Mouse (Mus musculus) hindbrain, embryonic 15.5 days (tissue): Measurements from ENCODE around the gene Tspan5. TPM values are rescaled to one million over a fixed set of nuclear protein-coding genes. Genes with fewer than 3 reads are reported as not detected.

Experiments used
- ATAC-seq: fragments of 200-750 bp; cut with Nextera tagmentation; 2 replicates; pipeline ENCODE4 v1.8.0; 2017; ENCODE audit warnings: low read depth, moderate number of reproducible peaks, moderate TSS enrichment; ENCODE audit not compliant: low FRiP score
- H3K27ac ChIP-seq: fragments of 300-500 bp; sonication (generic); replicated peaks from 2 replicates; pipeline ENCODE4 v1.5.1; 2015; ENCODE audit warnings: mild to moderate bottlenecking, inconsistent platforms
- H3K27me3 ChIP-seq: fragments of 300-500 bp; sonication (generic); 2 replicates; pipeline ENCODE4 v1.6.1; 2015; ENCODE audit warnings: control low read depth, inconsistent platforms
- H3K36me3 ChIP-seq: fragments of 300-500 bp; sonication (generic); 2 replicates; pipeline ENCODE4 v1.6.1; 2015; ENCODE audit warnings: control low read depth, inconsistent platforms
- H3K4me1 ChIP-seq: fragments of 300-500 bp; sonication (generic); replicated peaks from 2 replicates; pipeline ENCODE4 v1.6.1; 2015; ENCODE audit warnings: control low read depth, inconsistent platforms
- H3K4me2 ChIP-seq: fragments of 300-500 bp; sonication (generic); 2 replicates; pipeline ENCODE4 v1.6.1; 2015; ENCODE audit warnings: moderate library complexity, mild to moderate bottlenecking, inconsistent platforms
- H3K4me3 ChIP-seq: fragments of 300-500 bp; sonication (generic); 2 replicates; pipeline ENCODE4 v1.5.1; 2015; ENCODE audit warnings: mild to moderate bottlenecking, inconsistent platforms
- H3K9ac ChIP-seq: fragments of 300-500 bp; sonication (generic); 2 replicates; pipeline ENCODE4 v1.6.1; 2015; ENCODE audit warnings: inconsistent platforms
- H3K9me3 ChIP-seq: fragments of 300-500 bp; sonication (generic); 2 replicates; pipeline ENCODE4 v1.6.1; 2016; ENCODE audit warnings: control low read depth, inconsistent platforms
- WGBS: fragments of 180-500 bp; shearing (Covaris S2); methylation state at CpG from one replicate; pipeline ENCODE4 v1.1.7; 2015; 5-methylcytosine and 5-hydroxymethylcytosine counted together
- polyA plus RNA-seq: library from polyadenylated mRNA; unstranded; fragments of >200 nt; fragmentation: Nextera tagmentation; extraction: Ambion mirVana; gene quantifications from 2 replicates; pipeline ENCODE4 v1.2.1, GENCODE M21; 2015

Tspan5 gene
- polyA plus RNA-seq, 1 experiment from 2014 or later, result 104 TPM

DNA sequence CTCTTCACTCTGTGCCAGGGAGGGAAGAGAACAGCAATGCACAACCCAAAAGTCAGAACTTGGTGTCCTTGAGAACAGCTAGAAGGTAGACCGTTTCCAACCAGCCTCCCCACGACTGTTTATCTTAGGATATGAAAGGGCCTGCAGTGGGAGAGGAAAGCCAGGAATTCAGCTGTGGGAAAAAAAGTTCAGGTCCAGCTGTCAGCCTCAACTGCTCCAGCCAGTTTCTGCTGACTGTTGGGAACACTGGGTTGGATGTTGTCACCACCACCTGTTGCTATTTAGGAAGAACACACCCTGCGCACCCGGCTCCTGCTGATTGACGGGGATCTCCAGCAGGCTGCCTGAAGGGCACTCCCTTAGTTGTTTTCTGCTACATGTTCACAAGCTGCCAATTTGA lies 19.8 kb upstream of the Tspan5 start:
- H3K27ac ChIP-seq, result no peak overlapping the region
- no peaks in the 10 kb centered on the region for H3K36me3 ChIP-seq
- H3K4me1 ChIP-seq, result no peaks in the 10 kb centered on the region
- WGBS, result 86% methylated on average over 5 of the region's 5 CpGs
- H3K9ac ChIP-seq, result no peak overlapping the region
- H3K9me3 ChIP-seq, result no peaks in the 10 kb centered on the region
- no peak for ATAC-seq
- H3K27me3 ChIP-seq, result no peaks in the 10 kb centered on the region
- H3K4me3 ChIP-seq, result no peak overlapping the region
- no peak overlapping the region for H3K4me2 ChIP-seq

DNA sequence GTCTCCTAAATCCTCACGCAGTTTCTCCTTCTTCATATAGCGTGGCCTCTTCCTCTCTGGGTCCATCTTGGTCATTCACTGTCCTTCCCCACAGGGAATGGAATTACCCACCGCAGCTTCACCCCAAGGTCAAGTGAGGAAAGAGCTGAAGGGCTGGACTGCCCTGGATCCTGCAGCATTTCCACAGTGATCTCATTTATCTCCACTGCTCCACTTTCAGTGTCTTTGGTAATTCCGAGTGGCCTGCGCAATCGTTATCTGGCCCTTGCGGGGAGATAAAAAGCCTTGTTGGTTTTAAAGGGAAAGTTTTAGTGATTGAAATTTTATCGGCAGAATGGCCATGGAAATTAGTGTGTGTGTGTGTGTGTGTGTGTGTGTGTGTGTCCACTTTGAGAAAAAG lies 14.4 kb upstream of the Tspan5 start:
- no peaks in the 10 kb centered on the region for H3K4me1 ChIP-seq
- no peaks in the 10 kb centered on the region for H3K36me3 ChIP-seq
- H3K27me3 ChIP-seq, result no peaks in the 10 kb centered on the region
- H3K9me3 ChIP-seq, result no peaks in the 10 kb centered on the region
- WGBS, result 87% methylated on average over 8 of the region's 8 CpGs
- H3K9ac ChIP-seq, result no peak overlapping the region
- H3K4me2 ChIP-seq, result no peak overlapping the region
- ATAC-seq, result no peak
- no peak overlapping the region for H3K4me3 ChIP-seq
- no peak overlapping the region for H3K27ac ChIP-seq

DNA sequence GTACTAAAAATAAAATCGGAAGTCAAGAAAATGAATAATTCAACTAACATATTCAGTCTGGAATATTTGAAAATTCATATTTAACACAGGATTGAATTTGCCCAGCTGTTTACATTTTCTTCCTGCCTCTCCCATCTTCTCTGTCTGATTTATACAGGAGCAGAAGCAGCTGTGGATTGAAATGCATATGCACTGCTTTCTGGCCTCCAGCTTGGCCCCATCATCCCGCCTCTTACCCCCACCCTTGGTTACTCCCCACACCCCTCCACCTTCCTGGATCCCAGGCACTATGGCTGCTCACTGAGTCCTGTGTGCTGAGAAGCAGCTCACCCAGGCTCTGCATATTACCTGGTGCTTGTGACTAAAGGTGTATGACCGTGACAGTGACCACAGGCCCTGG lies 13.2 kb upstream of the Tspan5 start:
- 87% methylated on average over 3 of the region's 3 CpGs for WGBS
- no peak for ATAC-seq
- Histone ChIP-seq H3K27ac (no peak overlapping the region), H3K9me3 (no peaks in the 10 kb centered on the region), H3K27me3 (no peaks in the 10 kb centered on the region), H3K4me3 (no peak overlapping the region), H3K9ac (no peak overlapping the region), H3K36me3 (no peaks in the 10 kb centered on the region), H3K4me1 (no peaks in the 10 kb centered on the region), H3K4me2 (no peak overlapping the region)

DNA sequence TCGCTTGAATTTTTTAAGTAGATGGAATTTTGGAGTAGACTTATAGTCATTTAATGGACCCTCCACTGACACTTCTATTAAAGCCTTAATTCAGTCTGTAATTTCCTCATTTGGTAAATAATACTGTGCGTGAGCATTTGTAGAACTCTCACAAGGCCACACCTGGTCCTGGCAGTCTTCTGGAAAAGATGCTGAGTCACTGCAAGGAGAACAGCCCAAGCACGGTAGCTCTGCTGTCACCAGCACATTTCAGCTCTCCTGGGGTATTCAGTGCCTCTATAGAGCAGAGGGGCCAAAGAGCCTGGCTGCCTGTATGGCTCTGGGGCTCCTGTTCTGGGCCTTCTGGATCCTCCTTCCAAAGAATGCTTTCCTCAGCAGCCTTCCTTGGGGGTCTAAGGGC lies 11.2 kb upstream of the Tspan5 start:
- no peak for ATAC-seq
- no peaks in the 10 kb centered on the region for H3K9me3 ChIP-seq
- no peak overlapping the region for H3K27ac ChIP-seq
- no peak overlapping the region for H3K4me3 ChIP-seq
- H3K4me2 ChIP-seq, result no peak overlapping the region
- no peaks in the 10 kb centered on the region for H3K36me3 ChIP-seq
- no peaks in the 10 kb centered on the region for H3K27me3 ChIP-seq
- H3K9ac ChIP-seq, result no peak overlapping the region
- no peaks in the 10 kb centered on the region for H3K4me1 ChIP-seq
- 72% methylated on average over 3 of the region's 3 CpGs for WGBS

DNA sequence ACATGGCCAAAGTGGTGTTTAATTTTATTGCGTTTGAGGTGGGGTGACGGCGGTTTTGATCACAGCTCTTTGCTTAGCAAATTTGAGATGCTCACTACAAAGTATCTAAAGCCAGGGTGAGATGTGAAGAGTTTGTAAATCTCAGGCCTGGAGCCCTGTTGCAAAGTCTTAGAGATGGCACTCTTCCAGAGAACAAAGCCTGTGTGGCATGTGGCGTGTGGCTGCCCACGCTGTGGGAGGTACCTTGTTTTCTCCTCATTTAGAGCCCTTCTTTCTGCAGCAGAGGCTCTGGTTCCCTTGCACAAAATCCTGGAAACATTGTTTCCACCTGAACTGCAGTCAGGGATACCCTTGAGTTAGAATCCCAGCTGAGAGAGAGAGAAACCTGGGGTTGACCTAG lies 6.2 kb upstream of the Tspan5 start:
- Histone ChIP-seq H3K4me3 (no peak overlapping the region), H3K27ac (no peak overlapping the region), H3K9ac (no peak overlapping the region), H3K36me3 (no peaks in the 10 kb centered on the region), H3K4me2 (no peak overlapping the region), H3K4me1 (no peaks in the 10 kb centered on the region), H3K27me3 (no peaks in the 10 kb centered on the region), H3K9me3 (no peaks in the 10 kb centered on the region)
- no peak for ATAC-seq
- WGBS, result 86% methylated on average over 5 of the region's 5 CpGs

DNA sequence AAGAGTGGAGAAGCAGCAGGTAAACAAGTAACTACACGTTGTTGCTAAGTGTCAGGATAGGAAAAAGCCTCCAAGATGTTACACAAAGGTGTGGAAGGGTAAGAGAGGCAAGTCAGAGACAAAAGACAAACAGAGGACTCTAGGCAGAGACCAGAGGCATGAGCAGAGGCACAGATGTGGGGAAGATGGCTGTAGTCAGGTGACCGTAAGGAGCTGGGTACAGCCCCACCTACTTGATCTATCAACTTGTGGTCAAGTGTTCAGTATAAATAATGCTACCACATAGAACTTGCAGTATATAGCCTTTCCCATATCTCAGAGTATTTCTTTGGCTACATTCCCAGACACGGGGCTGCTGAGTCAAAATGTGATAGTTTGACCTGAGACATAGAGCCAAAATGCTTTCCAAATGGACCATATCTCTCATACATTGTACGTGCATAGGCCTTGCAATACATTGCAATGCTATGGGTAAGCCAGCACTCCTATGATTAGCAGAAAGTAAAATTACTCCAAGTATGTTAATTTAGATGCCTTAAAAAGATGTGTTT lies 2.8 kb upstream of the Tspan5 start:
- H3K27ac ChIP-seq, result no peak overlapping the region
- no peaks in the 10 kb centered on the region for H3K27me3 ChIP-seq
- 84% methylated on average over 4 of the region's 4 CpGs for WGBS
- H3K4me2 ChIP-seq, result no peak overlapping the region
- peaks cover 13% of the 10 kb centered on the region for H3K4me1 ChIP-seq
- no peaks in the 10 kb centered on the region for H3K9me3 ChIP-seq
- H3K9ac ChIP-seq, result no peak overlapping the region
- H3K36me3 ChIP-seq, result no peaks in the 10 kb centered on the region
- ATAC-seq, result no peak
- H3K4me3 ChIP-seq, result no peak overlapping the region

DNA sequence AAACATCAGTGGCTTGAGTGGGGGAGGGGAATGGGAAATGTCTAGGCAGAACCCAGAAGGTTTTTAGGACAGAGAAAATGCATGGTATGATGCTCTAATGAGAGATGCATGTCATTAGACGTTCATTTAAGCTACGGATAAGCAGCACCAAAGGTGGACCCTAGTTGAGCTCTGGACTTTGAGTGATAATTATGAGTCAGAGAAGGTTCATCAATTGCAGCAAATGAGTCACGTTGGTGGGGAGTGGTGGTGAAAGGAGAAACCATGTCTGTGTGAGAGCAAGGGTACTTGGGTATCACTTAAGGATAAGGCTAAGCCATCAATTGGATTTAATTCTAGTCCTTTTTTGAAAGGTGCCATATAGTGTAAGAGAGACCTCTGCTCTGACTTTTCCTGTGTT lies 1.7 kb upstream of the Tspan5 start:
- ATAC-seq, result no peak
- Histone ChIP-seq H3K36me3 (no peaks in the 10 kb centered on the region), H3K9ac (no peak overlapping the region), H3K4me3 (no peak overlapping the region), H3K9me3 (no peaks in the 10 kb centered on the region), H3K27ac (no peak overlapping the region), H3K4me2 (no peak overlapping the region), H3K27me3 (no peaks in the 10 kb centered on the region), H3K4me1 (peaks cover 24% of the 10 kb centered on the region)
- 82% methylated on average over 3 of the region's 3 CpGs for WGBS

DNA sequence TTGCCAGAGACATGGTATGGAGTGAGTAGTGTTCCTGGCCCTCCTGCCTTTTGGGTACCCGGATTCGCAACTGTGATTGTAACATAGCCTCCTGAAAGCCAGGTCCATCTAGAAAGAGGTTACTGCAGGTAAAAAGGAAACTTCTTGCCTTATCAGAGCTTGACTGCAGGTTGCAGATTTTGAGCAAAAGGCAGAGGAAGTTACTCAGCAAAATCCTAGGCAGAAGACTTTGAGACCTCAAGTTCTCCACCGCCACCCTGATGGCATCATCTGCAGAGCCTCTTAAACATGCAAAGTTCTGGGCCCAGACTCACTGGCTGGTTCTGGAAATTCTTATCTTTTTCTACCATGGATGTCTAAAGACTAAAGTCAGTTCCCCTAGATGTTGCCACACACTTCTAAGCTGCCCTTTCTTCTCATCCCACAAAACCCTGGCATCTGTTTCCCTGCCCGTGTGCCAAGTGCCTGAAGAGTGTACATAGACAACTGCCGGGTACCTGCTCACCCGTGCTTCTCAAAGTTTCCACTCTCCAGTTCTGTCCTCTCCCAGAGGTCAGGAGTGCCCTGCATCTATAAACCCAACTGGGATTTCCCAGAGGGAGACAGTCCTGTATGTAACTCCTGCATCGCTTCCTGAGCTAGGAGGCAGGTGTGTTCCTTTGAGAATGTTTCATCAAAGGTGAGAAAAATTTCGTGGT lies 1.0 kb upstream of the Tspan5 start:
- Histone ChIP-seq H3K9ac (peak overlapping the region; percentile 88), H3K4me2 (peak overlapping the region; percentile 87), H3K36me3 (no peaks in the 10 kb centered on the region), H3K9me3 (no peaks in the 10 kb centered on the region), H3K27me3 (no peaks in the 10 kb centered on the region), H3K4me3 (peak overlapping the region; percentile 92), H3K27ac (peak overlapping the region; percentile 95), H3K4me1 (peaks cover 31% of the 10 kb centered on the region)
- ATAC-seq, result no peak
- 69% methylated on average over 8 of the region's 8 CpGs for WGBS

DNA sequence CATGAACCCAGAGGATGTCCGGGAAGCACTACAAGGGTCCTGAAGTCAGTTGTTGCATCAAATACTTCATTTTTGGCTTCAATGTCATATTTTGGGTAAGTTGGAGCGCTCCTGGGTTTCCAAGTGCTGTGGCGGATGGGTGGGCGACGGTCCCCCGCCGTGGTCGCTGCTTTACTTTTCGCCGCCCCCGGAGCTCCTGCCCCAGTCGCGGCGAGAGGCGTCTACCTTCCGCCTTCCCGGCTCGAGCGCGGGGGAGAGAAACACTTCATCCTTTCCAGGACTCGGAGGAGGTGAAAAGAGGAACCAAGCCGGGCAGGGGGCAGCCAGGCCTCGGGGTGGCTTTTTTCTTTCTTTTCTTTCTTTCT lies 553 bp downstream of the Tspan5 start:
- Histone ChIP-seq H3K9me3 (no peaks in the 10 kb centered on the region), H3K4me2 (peak overlapping the region; percentile 87)

DNA sequence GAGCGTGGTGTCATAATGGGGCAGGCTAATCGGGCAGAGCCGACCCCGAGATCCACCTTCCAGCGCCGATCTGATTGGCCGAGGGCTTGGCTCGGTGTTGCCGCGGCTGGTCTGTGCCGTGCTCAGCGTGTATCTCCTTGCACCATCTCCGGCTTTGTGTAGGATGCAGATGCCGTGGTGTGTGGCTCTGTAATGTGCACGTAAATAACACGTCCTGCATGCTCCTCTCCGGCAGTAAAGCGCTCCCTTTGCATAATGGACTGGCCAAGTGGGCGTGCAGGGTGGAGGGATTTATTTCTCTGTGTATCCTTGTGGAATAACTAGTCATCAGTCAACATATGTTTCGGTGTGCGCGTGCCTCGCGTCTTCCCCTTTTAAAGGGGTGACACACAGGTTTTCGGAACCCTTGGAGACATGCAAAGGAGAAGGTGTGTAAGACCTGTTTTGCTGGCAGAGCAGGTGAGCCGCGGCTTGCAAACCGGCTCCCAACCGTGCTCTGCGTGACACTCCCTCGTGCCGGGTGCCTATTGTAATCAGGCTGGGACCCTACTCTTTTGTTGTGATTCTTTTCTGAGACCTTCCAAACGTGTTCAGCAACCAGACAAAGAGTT lies 1.2 kb downstream of the Tspan5 start:
- no peaks in the 10 kb centered on the region for H3K36me3 ChIP-seq
- peak overlapping the region; percentile 87 for H3K4me2 ChIP-seq
- H3K4me3 ChIP-seq, result peak overlapping the region; percentile 92
- under 1% methylated on average over 33 of the region's 33 CpGs for WGBS
- peak overlapping the region; percentile 95 for H3K27ac ChIP-seq
- ATAC-seq, result peak; percentile 83
- peaks cover 41% of the 10 kb centered on the region for H3K4me1 ChIP-seq
- H3K9ac ChIP-seq, result peak overlapping the region; percentile 88
- no peaks in the 10 kb centered on the region for H3K27me3 ChIP-seq
- H3K9me3 ChIP-seq, result no peaks in the 10 kb centered on the region

More for the DNA sequence above, 553 bp downstream of the Tspan5 start:
- peak; percentile 12; the same call in 1 of the 2 replicates for ATAC-seq
- peak overlapping the region; percentile 88 for H3K9ac ChIP-seq
- H3K4me1 ChIP-seq, result peaks cover 41% of the 10 kb centered on the region
- peak overlapping the region; percentile 95 for H3K27ac ChIP-seq
- H3K4me3 ChIP-seq, result peak overlapping the region; percentile 92
- WGBS, result 0% methylated on average over 23 of the region's 23 CpGs
- no peaks in the 10 kb centered on the region for H3K27me3 ChIP-seq
- H3K36me3 ChIP-seq, result no peaks in the 10 kb centered on the region

DNA sequence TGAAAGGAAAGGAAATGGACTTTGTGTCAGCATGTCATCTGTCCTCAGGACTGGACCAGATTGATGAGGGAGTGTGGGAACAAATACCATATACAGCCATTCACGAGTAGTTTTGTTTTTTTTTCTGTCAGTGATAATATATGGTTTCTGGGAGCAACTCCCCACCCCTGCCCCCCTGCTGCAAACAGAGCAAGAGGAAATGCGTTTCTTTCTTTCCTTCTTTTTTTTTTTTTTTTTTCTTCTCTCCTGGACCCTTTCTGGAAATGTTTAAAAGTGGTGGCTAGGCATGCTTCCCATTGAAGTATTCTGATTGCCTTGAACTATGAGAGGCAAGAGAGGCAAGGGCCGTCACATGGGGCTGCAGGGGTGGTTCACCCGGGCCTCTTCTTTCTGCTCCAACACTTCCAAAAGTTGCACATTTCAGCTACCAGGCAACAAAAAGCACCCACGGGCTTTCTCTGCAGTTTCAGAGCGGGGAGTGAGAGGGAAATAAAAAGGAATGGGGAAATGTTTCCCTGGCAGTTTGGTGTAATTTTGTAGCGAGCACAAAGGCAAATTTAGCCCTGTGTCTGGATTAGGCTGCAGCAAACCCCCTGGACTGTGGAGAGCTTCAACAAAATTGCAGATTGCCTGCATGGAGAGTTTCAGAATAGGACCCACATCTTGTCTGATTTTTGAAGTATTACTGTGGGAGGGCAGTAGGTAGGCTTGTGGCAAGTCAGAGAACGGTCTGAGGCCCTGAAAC lies 2.2 kb downstream of the Tspan5 start:
- no peak for ATAC-seq
- peaks cover 41% of the 10 kb centered on the region for H3K4me1 ChIP-seq
- H3K4me2 ChIP-seq, result peak overlapping the region; percentile 87
- H3K4me3 ChIP-seq, result peak overlapping the region; percentile 92
- H3K27ac ChIP-seq, result peak overlapping the region; percentile 95
- peak overlapping the region; percentile 88 for H3K9ac ChIP-seq
- H3K9me3 ChIP-seq, result no peaks in the 10 kb centered on the region
- no peaks in the 10 kb centered on the region for H3K36me3 ChIP-seq
- H3K27me3 ChIP-seq, result no peaks in the 10 kb centered on the region
- WGBS, result 15% methylated on average over 8 of the region's 8 CpGs

DNA sequence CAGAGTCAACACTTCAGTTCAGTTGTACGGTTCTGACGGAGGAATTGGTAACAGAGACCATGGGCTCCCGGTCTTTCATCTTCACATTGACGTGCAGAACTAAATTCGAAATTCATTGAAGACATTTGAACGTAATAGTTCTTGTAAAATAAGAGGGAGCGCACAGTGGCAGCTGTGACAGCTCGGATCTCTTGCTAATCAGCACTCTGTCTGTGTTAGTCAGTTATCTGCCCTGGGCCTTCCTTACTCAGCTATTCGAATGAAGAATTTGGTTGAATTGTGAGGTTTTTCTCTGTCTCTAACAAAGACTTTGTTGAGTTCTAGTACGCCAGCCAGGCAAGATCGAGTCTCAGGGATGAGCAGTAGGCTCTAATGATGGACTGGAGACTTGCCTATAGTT lies 3.1 kb downstream of the Tspan5 start:
- Histone ChIP-seq H3K36me3 (no peaks in the 10 kb centered on the region), H3K27ac (0 out of 2 replicates have a peak overlapping the region, but pooled peaks have one; percentile 31), H3K4me1 (peaks cover 44% of the 10 kb centered on the region), H3K9me3 (no peaks in the 10 kb centered on the region), H3K27me3 (no peaks in the 10 kb centered on the region), H3K9ac (0 out of 2 replicates have a peak overlapping the region, but pooled peaks have one; percentile 88), H3K4me3 (peak overlapping the region; percentile 92), H3K4me2 (peak overlapping the region; percentile 87)
- WGBS, result 59% methylated on average over 11 of the region's 11 CpGs
- no peak for ATAC-seq
